Mouse (Mus musculus) left cerebral cortex, postnatal 25 days (tissue): ENCODE results near the gene Cxcr4. TPM values are rescaled to one million over a fixed set of nuclear protein-coding genes. Genes with fewer than 3 reads are reported as not detected.

Source experiments
- DNase-seq, 2 experiments: peaks; one replicate each; pipeline ENCODE4 v3.0.0; 2022; ENCODE audit warnings: low spot score in 2 of 2, mixed read lengths in 1 of 2
- intact Hi-C: fragments of 180-260 bp; cut with DNase I; formaldehyde crosslinking; loops from one replicate; pipeline ENCODE4 v1.15.1; 2025
- total RNA-seq, 2 experiments: library from RNA; stranded (reverse); gene quantifications; 2 replicates each; pipeline ENCODE4 v1.2.3; 2021

Cxcr4 gene
- total RNA-seq, 2 experiments from 2014 or later = 1.6 to 2.4 TPM

DNA sequence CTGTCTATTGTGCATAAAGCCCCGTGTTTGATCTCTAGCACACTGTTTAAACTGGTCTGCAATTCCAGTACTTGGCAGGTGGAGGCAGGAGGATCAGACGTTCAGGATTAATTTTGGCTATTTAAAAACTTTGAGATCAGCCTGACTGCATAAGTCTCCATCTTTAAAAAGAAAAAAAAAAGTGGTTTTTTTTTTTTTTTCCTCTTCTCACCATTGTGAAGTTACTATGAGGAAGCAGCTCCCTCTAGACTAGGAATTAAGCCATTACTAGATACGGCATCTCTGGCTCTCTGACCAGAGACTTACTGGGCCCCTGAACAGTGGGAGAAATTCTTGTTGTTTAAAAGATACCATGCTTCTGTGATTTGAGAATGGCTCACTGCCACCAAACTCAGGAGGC lies 49.5 kb downstream of the Cxcr4 start:
- intact Hi-C loops = no loop called here
- DNase-seq = no peak

DNA sequence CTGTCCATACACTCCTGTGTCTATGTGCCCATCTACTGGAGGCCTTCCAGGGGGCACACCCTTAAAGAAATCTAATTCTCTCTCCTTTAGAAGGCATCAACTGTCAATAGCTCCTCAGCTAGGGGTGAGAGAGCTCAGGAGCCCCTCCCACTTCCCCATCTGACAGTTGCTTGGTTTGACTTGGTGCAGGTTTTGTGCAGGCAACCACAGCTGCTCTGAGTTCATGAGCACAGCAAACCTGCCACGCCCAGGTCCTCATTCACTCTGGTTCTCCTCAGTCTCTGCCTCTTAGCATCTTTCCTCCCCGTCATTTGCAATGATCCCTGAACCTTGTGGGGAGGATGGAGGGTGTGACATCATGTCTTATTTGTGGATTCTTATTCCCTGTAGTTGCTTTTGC lies 51.9 kb downstream of the Cxcr4 start:
- no peak for DNase-seq
- intact Hi-C loops = no loop called here

DNA sequence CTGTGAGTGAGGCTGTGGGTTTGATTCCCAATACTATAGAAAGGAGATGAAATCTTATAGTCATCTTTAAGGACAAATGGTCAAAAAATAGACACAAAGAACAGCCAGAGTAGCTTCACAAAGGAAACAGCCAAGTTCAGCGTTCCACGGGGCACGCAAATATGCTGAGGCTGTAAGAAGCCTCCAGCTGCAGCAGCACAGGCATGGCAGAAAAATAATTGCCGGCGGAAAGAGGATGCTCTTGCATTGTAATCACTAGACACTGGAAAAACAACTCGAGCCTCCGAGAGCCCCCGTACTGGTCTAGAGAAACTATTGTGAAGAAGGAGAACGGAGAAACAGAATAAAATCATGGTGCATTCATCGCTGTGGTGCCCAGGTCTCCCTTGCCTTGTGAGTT lies 52.5 kb downstream of the Cxcr4 start:
- intact Hi-C loops = no loop called here
- DNase-seq = peak in 1 of 2 experiments; percentile 6

Other genes with a start within 250 kb of the Cxcr4 start
- 1 to 10 TPM; 5.4 to 5.6 TPM for gene Mcm6, start 232.6 kb downstream of the Cxcr4 start, total RNA-seq
- gene Dars, start 174.9 kb downstream of the Cxcr4 start, total RNA-seq = 10 to 100 TPM; 53.1 to 55.4 TPM